Mouse (Mus musculus): Measurements from ENCODE around the gene Smpdl3a. TPM values are rescaled to one million over a fixed set of nuclear protein-coding genes. Genes with fewer than 3 reads are reported as not detected.

The Smpdl3a gene
- polyA plus RNA-seq, 1 experiment = 134 TPM

GRCm38 (mm10) chr10:57794491-57795461, 641 bp downstream of the Smpdl3a start:
- H3K4me1 ChIP-seq (ENCODE audit: control insufficient read depth, insufficient read depth, insufficient read length, low read length) = peaks cover 2% of the 10 kb centered on the region; the same call in 1 of the 2 replicates
- peak overlapping the region; percentile 89 for H3K4me3 ChIP-seq (ENCODE audit: low read depth, low read length)
- WGBS = under 1% methylated on average over 44 of the region's 44 CpGs
- peak; percentile 52; the same call in 1 of the 2 replicates for TF ChIP-seq POLR2A (IDR thresholded peaks at IDR 0.05; ENCODE audit: low read depth, low read length)
- TF ChIP-seq CTCF (IDR thresholded peaks at IDR 0.05; ENCODE audit: extremely low read depth, insufficient read length, insufficient replicate concordance, low read depth, low read length) = peak; percentile 30; the same call in 1 of the 2 replicates
- H3K27ac ChIP-seq (ENCODE audit: insufficient read depth, low read depth, low read length) = peak overlapping the region; percentile 91
- no peaks in the 10 kb centered on the region for H3K36me3 ChIP-seq (ENCODE audit: control insufficient read depth, insufficient read depth, low read length)
- H3K27me3 ChIP-seq (ENCODE audit: control insufficient read depth, insufficient read depth, low read length) = no peaks in the 10 kb centered on the region

- H3K4me3 ChIP-seq (ENCODE audit: low read depth, low read length) = peak overlapping the region; percentile 89
- peaks cover 2% of the 10 kb centered on the region; the same call in 1 of the 2 replicates for H3K4me1 ChIP-seq (ENCODE audit: control insufficient read depth, insufficient read depth, insufficient read length, low read length)
- TF ChIP-seq POLR2A (IDR thresholded peaks at IDR 0.05; ENCODE audit: low read depth, low read length) = no peak
- TF ChIP-seq CTCF (IDR thresholded peaks at IDR 0.05; ENCODE audit: extremely low read depth, insufficient read length, insufficient replicate concordance, low read depth, low read length) = no peak
- WGBS = 5% methylated on average over 4 of the region's 4 CpGs
- H3K27me3 ChIP-seq (ENCODE audit: control insufficient read depth, insufficient read depth, low read length) = no peaks in the 10 kb centered on the region
- peak overlapping the region; percentile 91 for H3K27ac ChIP-seq (ENCODE audit: insufficient read depth, low read depth, low read length)
- no peaks in the 10 kb centered on the region for H3K36me3 ChIP-seq (ENCODE audit: control insufficient read depth, insufficient read depth, low read length)
Observed at GRCm38 (mm10) chr10:57795542-57795941, 1.4 kb downstream of the Smpdl3a start.

DNA sequence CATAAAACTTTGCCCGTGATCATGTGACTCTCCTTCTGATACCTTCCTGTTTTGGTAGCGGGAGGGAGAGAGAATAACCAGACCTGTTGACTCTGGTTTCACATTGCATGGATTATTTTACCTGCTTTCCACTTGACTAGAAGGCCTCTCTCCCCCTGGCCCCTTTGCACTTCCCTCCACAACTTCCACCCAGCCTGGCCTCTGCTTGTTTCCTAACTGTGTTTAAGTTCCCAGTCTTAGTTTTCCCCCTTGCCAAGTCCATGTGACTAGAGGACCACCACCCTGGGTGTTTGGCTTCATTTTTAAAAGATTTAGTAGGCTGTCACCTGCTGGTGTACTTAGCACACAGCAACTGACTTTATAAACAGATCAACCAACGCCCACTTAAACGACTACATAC, 1.9 kb downstream of the Smpdl3a start:
- Histone ChIP-seq H3K36me3 (ENCODE audit: control insufficient read depth, insufficient read depth, low read length) (peaks cover 2% of the 10 kb centered on the region; the same call in 1 of the 2 replicates), H3K4me3 (ENCODE audit: low read depth, low read length) (peak overlapping the region; percentile 42; the same call in 1 of the 2 replicates), H3K4me1 (ENCODE audit: control insufficient read depth, insufficient read depth, insufficient read length, low read length) (peaks cover 2% of the 10 kb centered on the region; the same call in 1 of the 2 replicates), H3K27me3 (ENCODE audit: control insufficient read depth, insufficient read depth, low read length) (no peaks in the 10 kb centered on the region), H3K27ac (ENCODE audit: insufficient read depth, low read depth, low read length) (peak overlapping the region; percentile 91)
- WGBS = 9% methylated on average over 4 of the region's 4 CpGs
- no peak for TF ChIP-seq POLR2A (IDR thresholded peaks at IDR 0.05; ENCODE audit: low read depth, low read length)
- TF ChIP-seq CTCF (IDR thresholded peaks at IDR 0.05; ENCODE audit: extremely low read depth, insufficient read length, insufficient replicate concordance, low read depth, low read length) = peak; percentile 49; the same call in 1 of the 2 replicates

DNA sequence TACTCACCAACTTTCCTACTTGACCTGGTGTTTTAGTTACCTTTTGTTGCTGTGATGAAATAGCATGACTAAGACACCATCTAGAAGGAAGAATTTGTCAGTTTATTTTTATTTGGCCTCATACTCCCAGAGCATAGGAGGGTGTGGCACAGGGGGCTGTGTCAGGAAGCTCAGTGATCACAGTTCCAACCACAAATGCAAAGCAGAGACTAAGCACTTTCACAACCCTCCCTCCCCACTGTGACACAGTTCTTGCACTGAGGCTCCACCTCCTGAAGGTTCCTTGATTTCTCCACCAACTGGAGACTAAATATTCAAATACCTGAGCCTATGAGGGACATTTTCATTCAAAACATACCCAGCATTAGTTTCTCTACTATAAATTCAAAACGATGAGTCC, 5.4 kb downstream of the Smpdl3a start:
- TF ChIP-seq CTCF (IDR thresholded peaks at IDR 0.05; ENCODE audit: extremely low read depth, insufficient read length, insufficient replicate concordance, low read depth, low read length) = no peak
- no peak for TF ChIP-seq POLR2A (IDR thresholded peaks at IDR 0.05; ENCODE audit: low read depth, low read length)
- H3K36me3 ChIP-seq (ENCODE audit: control insufficient read depth, insufficient read depth, low read length) = peaks cover 13% of the 10 kb centered on the region
- no peak overlapping the region for H3K27ac ChIP-seq (ENCODE audit: insufficient read depth, low read depth, low read length)
- no peaks in the 10 kb centered on the region; the same call in 1 of the 2 replicates for H3K4me1 ChIP-seq (ENCODE audit: control insufficient read depth, insufficient read depth, insufficient read length, low read length)
- H3K27me3 ChIP-seq (ENCODE audit: control insufficient read depth, insufficient read depth, low read length) = no peaks in the 10 kb centered on the region
- WGBS = 92% methylated on average over 1 of the region's 1 CpGs
- H3K4me3 ChIP-seq (ENCODE audit: low read depth, low read length) = no peak overlapping the region

GRCm38 (mm10) chr10:57807754-57808153, 13.6 kb downstream of the Smpdl3a start:
- 90% methylated on average over 6 of the region's 6 CpGs for WGBS
- no peak overlapping the region for H3K4me3 ChIP-seq (ENCODE audit: low read depth, low read length)
- H3K4me1 ChIP-seq (ENCODE audit: control insufficient read depth, insufficient read depth, insufficient read length, low read length) = no peaks in the 10 kb centered on the region

DNA sequence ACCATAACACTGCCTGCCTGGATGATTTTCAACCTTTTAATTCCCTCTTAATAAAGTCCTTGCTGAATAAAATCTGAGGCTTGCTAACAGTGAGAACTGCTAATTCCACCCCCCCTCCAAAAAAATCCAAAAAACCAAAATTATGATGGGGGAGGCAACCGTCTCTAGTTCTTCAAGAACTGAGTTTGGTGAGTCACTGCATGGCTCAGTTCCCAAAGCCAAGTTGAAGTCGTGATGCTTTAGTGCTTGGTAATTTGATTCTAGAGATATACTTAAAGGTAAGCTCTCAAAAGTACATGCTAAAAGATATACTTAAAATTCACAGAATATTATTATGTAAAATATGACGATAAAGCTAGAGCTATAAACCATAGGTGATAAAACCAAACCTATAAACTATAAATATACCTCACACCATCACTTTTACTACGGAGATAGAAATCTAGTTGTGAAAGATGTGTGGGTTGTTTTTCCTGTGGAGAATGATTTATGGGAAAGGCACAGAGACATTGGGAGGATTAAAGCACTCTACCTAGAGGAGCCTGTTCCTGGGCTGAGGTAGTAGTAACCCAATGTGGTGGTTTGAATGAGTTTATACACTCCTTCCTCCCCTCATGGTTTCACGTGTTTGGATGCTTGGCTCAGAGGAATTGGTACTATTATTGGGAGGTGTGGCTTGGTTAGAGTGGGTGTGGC, 18.2 kb downstream of the Smpdl3a start:
- no peak overlapping the region for H3K4me3 ChIP-seq (ENCODE audit: low read depth, low read length)
- no peaks in the 10 kb centered on the region for H3K27me3 ChIP-seq (ENCODE audit: control insufficient read depth, insufficient read depth, low read length)
- TF ChIP-seq POLR2A (IDR thresholded peaks at IDR 0.05; ENCODE audit: low read depth, low read length) = no peak
- no peak overlapping the region for H3K27ac ChIP-seq (ENCODE audit: insufficient read depth, low read depth, low read length)
- H3K36me3 ChIP-seq (ENCODE audit: control insufficient read depth, insufficient read depth, low read length) = peaks cover 22% of the 10 kb centered on the region
- 80% methylated on average over 5 of the region's 5 CpGs for WGBS
- H3K4me1 ChIP-seq (ENCODE audit: control insufficient read depth, insufficient read depth, insufficient read length, low read length) = no peaks in the 10 kb centered on the region

More at GRCm38 (mm10) chr10:57807754-57808153, 13.6 kb downstream of the Smpdl3a start:
- no peaks in the 10 kb centered on the region for H3K27me3 ChIP-seq (ENCODE audit: control insufficient read depth, insufficient read depth, low read length)
- H3K27ac ChIP-seq (ENCODE audit: insufficient read depth, low read depth, low read length) = no peak overlapping the region
- TF ChIP-seq CTCF (IDR thresholded peaks at IDR 0.05; ENCODE audit: extremely low read depth, insufficient read length, insufficient replicate concordance, low read depth, low read length) (no peak), POLR2A (IDR thresholded peaks at IDR 0.05; ENCODE audit: low read depth, low read length) (no peak)
- peaks cover 42% of the 10 kb centered on the region for H3K36me3 ChIP-seq (ENCODE audit: control insufficient read depth, insufficient read depth, low read length)

DNA sequence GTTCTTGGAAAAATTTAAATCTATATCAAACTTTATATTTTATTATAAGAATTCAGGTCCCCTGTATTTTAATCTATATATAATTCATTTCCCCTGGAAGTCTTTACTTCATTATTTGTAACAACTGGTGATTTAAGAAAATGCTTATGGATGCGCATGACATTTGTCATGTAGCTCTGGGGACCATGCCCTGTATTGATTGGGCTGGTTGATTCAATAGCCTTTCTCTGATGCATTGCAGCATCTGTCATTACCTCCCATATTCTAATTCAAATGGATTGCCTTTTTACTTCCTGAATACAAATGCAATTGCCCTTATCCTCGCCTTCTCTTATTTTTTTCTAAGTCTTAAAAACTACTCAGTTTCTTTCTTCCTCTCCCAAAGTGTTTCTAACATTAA, 20.2 kb downstream of the Smpdl3a start:
- H3K4me3 ChIP-seq (ENCODE audit: low read depth, low read length) = no peak overlapping the region
- H3K27ac ChIP-seq (ENCODE audit: insufficient read depth, low read depth, low read length) = no peak overlapping the region
- TF ChIP-seq POLR2A (IDR thresholded peaks at IDR 0.05; ENCODE audit: low read depth, low read length) (no peak), CTCF (IDR thresholded peaks at IDR 0.05; ENCODE audit: extremely low read depth, insufficient read length, insufficient replicate concordance, low read depth, low read length) (no peak)
- H3K36me3 ChIP-seq (ENCODE audit: control insufficient read depth, insufficient read depth, low read length) = peaks cover 15% of the 10 kb centered on the region
- H3K4me1 ChIP-seq (ENCODE audit: control insufficient read depth, insufficient read depth, insufficient read length, low read length) = no peaks in the 10 kb centered on the region
- H3K27me3 ChIP-seq (ENCODE audit: control insufficient read depth, insufficient read depth, low read length) = no peaks in the 10 kb centered on the region
- WGBS = 90% methylated on average over 2 of the region's 2 CpGs

All from small intestine, adult 2 months (tissue).